ENCODE assay signal across 7 mouse cellular contexts in genomic region chr13:23582219-23583056, GRCm38 (mm10). TPM values are rescaled to one million over a fixed set of nuclear protein-coding genes. Genes with fewer than 3 reads are reported as not detected.
A peak's percentile ranks its signal among the peaks of the same experiment; 100 is the strongest.
DNase-seq lines count a peak whose midpoint lies in the region; ATAC-seq and TF ChIP-seq lines count a peak whose summit lies in the region.

No protein-coding gene starts in this region.

- H3K9me3 ChIP-seq in limb, embryonic 14.5 days (ENCODE audit: control insufficient read depth, low read length), result no peaks in the 10 kb centered on the region
- H3K9me3 ChIP-seq in stomach, embryonic 14.5 days (ENCODE audit: control insufficient read depth, low read depth, low read length), result no peaks in the 10 kb centered on the region

- peak overlapping the region; percentile 70 for H3K4me2 ChIP-seq in limb, embryonic 14.5 days (replicated peaks; ENCODE audit: low read depth, low read length, severe bottlenecking)
- peak overlapping the region; percentile 83 for H3K4me2 ChIP-seq in stomach, embryonic 14.5 days (replicated peaks; ENCODE audit: low read depth, low read length)

- H3K9ac ChIP-seq in limb, embryonic 14.5 days (ENCODE audit: low read depth, low read length, severe bottlenecking), result peak overlapping the region; percentile 66
- H3K9ac ChIP-seq in stomach, embryonic 14.5 days (replicated peaks; ENCODE audit: low read depth, low read length), result peak overlapping the region; percentile 68

- peak overlapping the region; percentile 94 for H3K27ac ChIP-seq in limb, embryonic 14.5 days (replicated peaks; ENCODE audit: low read depth, low read length)
- H3K27ac ChIP-seq in stomach, embryonic 14.5 days (ENCODE audit: low read length), result peak overlapping the region; percentile 96

- no peak for TF ChIP-seq POLR2A in limb, embryonic 14.5 days (IDR thresholded peaks at IDR 0.05; ENCODE audit: borderline replicate concordance, extremely low read depth, insufficient read depth, insufficient read length)

- no peaks in the 10 kb centered on the region for H3K27me3 ChIP-seq in limb, embryonic 14.5 days (ENCODE audit: control insufficient read depth, insufficient read depth, low read length)
- H3K27me3 ChIP-seq in stomach, embryonic 14.5 days (ENCODE audit: control insufficient read depth, insufficient read depth, low read length), result no peaks in the 10 kb centered on the region

- peaks cover 25% of the 10 kb centered on the region for H3K4me1 ChIP-seq in limb, embryonic 14.5 days (ENCODE audit: control insufficient read depth, insufficient read depth, low read length)
- H3K4me1 ChIP-seq in stomach, embryonic 14.5 days (ENCODE audit: control insufficient read depth, insufficient read depth, low read length), result peaks cover 21% of the 10 kb centered on the region; the same call in 1 of the 2 replicates

- ATAC-seq in erythroblast, adult 5-6 weeks (replicated peaks; ENCODE audit: low FRiP score, poor library complexity, severe bottlenecking), result peak; percentile 2
- ATAC-seq in limb, embryonic 14.5 days (ENCODE audit: low FRiP score, low read depth), result no peak
- no peak for ATAC-seq in stomach, embryonic 14.5 days (ENCODE audit: insufficient number of reproducible peaks, insufficient read depth, low FRiP score, low read depth)

- no peaks in the 10 kb centered on the region for H3K36me3 ChIP-seq in limb, embryonic 14.5 days (ENCODE audit: control insufficient read depth, insufficient read depth, low read length)
- H3K36me3 ChIP-seq in stomach, embryonic 14.5 days (ENCODE audit: control insufficient read depth, insufficient read depth, low read length), result no peaks in the 10 kb centered on the region

- peak; percentile 58 for DNase-seq in 3134 (ENCODE audit: extremely low read depth, insufficient read length, low spot score)
- DNase-seq in A20 (ENCODE audit: low read depth, low spot score), result peak; percentile 38
- no peak for DNase-seq in limb, embryonic 14.5 days (ENCODE audit: low spot score)
- DNase-seq in T-cell, adult 2 months (ENCODE audit: low spot score), result no peak
- no peak for DNase-seq in urinary bladder, adult 2 months (ENCODE audit: low spot score)

- H3K4me3 ChIP-seq in limb, embryonic 14.5 days (replicated peaks; ENCODE audit: low read length), result peak overlapping the region; percentile 49
- peak overlapping the region; percentile 47 for H3K4me3 ChIP-seq in stomach, embryonic 14.5 days (ENCODE audit: low read depth, low read length)

- WGBS in limb, embryonic 14.5 days, result 9% methylated on average over 6 of the region's 6 CpGs
- 5% methylated on average over 6 of the region's 6 CpGs for WGBS in stomach, embryonic 14.5 days

RNA-seq across cellular contexts. Expression of gene Hist1h4d, which starts 1.0 kb away (rescaled TPM):
- total RNA-seq in erythroblast, adult 5-6 weeks (2015; ENCODE audit: low replicate concordance), result 243 and 262 TPM in 2 replicates
- 403 and 449 TPM in 2 replicates for total RNA-seq in erythroblast, adult 5-6 weeks (2017; ENCODE audit: low replicate concordance)
- 9.4 and 9.8 TPM in 2 replicates for polyA plus RNA-seq in limb, embryonic 14.5 days (2012; rRNA removed)
- 95.5 and 101 TPM in 2 replicates for polyA plus RNA-seq in limb, embryonic 14.5 days (2014; fragmentation: Nextera tagmentation; extraction: Ambion mirVana)
- 99.6 and 119 TPM in 2 replicates for polyA plus RNA-seq in stomach, embryonic 14.5 days (2014; fragmentation: Nextera tagmentation; extraction: Ambion mirVana)
- 0.47 and 3.4 TPM in 2 replicates for polyA plus RNA-seq in urinary bladder, adult 2 months (2012; rRNA removed)

RNA-seq across cellular contexts. Expression of gene Hist1h3d, which starts 6.9 kb away (rescaled TPM):
- 52.8 and 69.6 TPM in 2 replicates for total RNA-seq in erythroblast, adult 5-6 weeks (2015; ENCODE audit: low replicate concordance)
- total RNA-seq in erythroblast, adult 5-6 weeks (2017; ENCODE audit: low replicate concordance), result 50.4 and 63.8 TPM in 2 replicates
- 30.0 and 33.8 TPM in 2 replicates for polyA plus RNA-seq in limb, embryonic 14.5 days (2012; rRNA removed)
- polyA plus RNA-seq in limb, embryonic 14.5 days (2014; fragmentation: Nextera tagmentation; extraction: Ambion mirVana), result 6.8 and 10.4 TPM in 2 replicates
- polyA plus RNA-seq in stomach, embryonic 14.5 days (2014; fragmentation: Nextera tagmentation; extraction: Ambion mirVana), result 11.2 and 16.2 TPM in 2 replicates
- polyA plus RNA-seq in urinary bladder, adult 2 months (2012; rRNA removed), result 2.5 and 2.6 TPM in 2 replicates

RNA-seq across cellular contexts. Expression of gene Hist1h2ad, which starts 8.3 kb away (rescaled TPM):
- not detected in 2 replicates for total RNA-seq in erythroblast, adult 5-6 weeks (2015; ENCODE audit: low replicate concordance)
- 370 and 678 TPM in 2 replicates for total RNA-seq in erythroblast, adult 5-6 weeks (2017; ENCODE audit: low replicate concordance)
- polyA plus RNA-seq in limb, embryonic 14.5 days (2012; rRNA removed), result 6.1 and 13.9 TPM in 2 replicates
- polyA plus RNA-seq in limb, embryonic 14.5 days (2014; fragmentation: Nextera tagmentation; extraction: Ambion mirVana), result 1.2 and 5.3 TPM in 2 replicates
- 4.1 and 6.2 TPM in 2 replicates for polyA plus RNA-seq in stomach, embryonic 14.5 days (2014; fragmentation: Nextera tagmentation; extraction: Ambion mirVana)
- 1.6 and 1.9 TPM in 2 replicates for polyA plus RNA-seq in urinary bladder, adult 2 months (2012; rRNA removed)

RNA-seq across cellular contexts. Expression of gene Hist1h2bf, which starts 8.4 kb away (rescaled TPM):
- 208 and 222 TPM in 2 replicates for total RNA-seq in erythroblast, adult 5-6 weeks (2015; ENCODE audit: low replicate concordance)
- total RNA-seq in erythroblast, adult 5-6 weeks (2017; ENCODE audit: low replicate concordance), result 253 and 407 TPM in 2 replicates
- polyA plus RNA-seq in limb, embryonic 14.5 days (2012; rRNA removed), result 17.8 and 25.9 TPM in 2 replicates
- 5.3 and 8.5 TPM in 2 replicates for polyA plus RNA-seq in limb, embryonic 14.5 days (2014; fragmentation: Nextera tagmentation; extraction: Ambion mirVana)
- 7.1 and 7.3 TPM in 2 replicates for polyA plus RNA-seq in stomach, embryonic 14.5 days (2014; fragmentation: Nextera tagmentation; extraction: Ambion mirVana)
- polyA plus RNA-seq in urinary bladder, adult 2 months (2012; rRNA removed), result 0.75 TPM in 1 of 2 replicates, not detected in the other

RNA-seq across cellular contexts. Expression of gene Hist1h2bg, which starts 11.2 kb away (rescaled TPM):
- 170 and 206 TPM in 2 replicates for total RNA-seq in erythroblast, adult 5-6 weeks (2015; ENCODE audit: low replicate concordance)
- total RNA-seq in erythroblast, adult 5-6 weeks (2017; ENCODE audit: low replicate concordance), result 470 and 670 TPM in 2 replicates
- 38.9 and 60.8 TPM in 2 replicates for polyA plus RNA-seq in limb, embryonic 14.5 days (2012; rRNA removed)
- polyA plus RNA-seq in limb, embryonic 14.5 days (2014; fragmentation: Nextera tagmentation; extraction: Ambion mirVana), result 6.9 and 10.0 TPM in 2 replicates
- 11.0 and 12.6 TPM in 2 replicates for polyA plus RNA-seq in stomach, embryonic 14.5 days (2014; fragmentation: Nextera tagmentation; extraction: Ambion mirVana)
- 7.4 and 9.9 TPM in 2 replicates for polyA plus RNA-seq in urinary bladder, adult 2 months (2012; rRNA removed)

Comparison
In these comparisons a context has a peak if more than half of its experiments do, and no peak if none do; other contexts are left out.
1. DNase-seq: peak in 3134 (single experiment) and A20 (single experiment); none in limb, embryonic 14.5 days (single experiment), T-cell, adult 2 months (single experiment) and urinary bladder, adult 2 months (single experiment).